Mouse (Mus musculus): Measurements from ENCODE around the gene Hgd.

Gene Hgd

DNA sequence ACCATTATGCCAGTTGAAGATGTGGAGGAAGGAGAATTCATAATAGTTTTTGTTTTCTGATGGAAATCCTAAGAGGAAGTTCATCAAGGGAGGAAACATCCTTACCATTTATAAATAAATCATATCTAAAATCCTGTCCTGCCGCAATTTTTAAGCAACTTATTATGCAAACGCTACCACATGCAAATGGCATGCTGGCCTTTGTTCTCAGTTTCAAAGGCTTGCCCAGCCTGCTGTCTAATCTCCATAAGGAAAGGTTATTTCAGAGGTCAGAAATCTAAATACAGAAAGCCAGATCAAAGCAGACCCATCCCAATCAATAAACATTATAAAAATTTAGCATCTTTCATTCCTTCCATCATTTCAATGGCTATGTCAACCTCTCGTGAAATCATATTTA lies 1.9 kb downstream of the Hgd start:
- no peak for DNase-seq

DNA sequence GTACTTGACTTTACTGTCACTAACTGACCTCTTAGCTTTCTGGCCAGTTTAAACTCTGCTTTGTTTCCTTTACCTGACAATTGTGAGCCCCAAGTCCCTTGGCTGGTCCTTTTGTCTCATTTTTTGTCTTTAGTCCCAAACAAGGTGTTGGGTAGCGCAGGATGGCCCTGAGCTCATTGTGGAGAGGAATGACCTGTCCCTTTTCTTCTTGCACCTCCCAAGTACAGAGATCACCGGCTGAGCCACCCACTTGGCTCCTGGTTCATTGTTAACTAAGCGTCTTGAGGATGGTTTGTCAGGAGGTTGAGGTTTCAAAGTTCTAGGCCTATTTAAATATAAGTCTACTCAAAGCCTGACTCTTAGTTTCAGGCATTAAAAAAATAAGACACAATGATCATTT lies 3.4 kb downstream of the Hgd start:
- no peak for DNase-seq

DNA sequence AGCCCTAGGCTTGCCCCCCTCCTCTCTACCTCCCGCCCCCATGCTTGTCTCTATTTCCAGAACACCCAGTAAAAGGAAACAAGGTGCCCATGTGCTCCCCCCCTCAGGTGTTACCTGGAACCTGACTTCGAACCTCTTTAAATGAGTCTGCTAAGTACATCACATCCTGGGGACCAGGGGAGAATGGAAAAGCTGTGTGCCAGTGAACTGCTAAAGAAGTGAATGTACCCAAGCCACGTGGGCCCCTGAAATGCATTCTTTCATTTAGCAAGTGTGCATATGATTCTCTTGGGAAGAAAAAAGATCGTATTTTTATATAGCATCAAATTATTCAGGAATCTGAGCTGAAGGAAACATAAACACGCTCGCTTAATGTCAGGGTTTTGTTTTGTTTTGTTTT lies 3.8 kb downstream of the Hgd start:
- DNase-seq = no peak

DNA sequence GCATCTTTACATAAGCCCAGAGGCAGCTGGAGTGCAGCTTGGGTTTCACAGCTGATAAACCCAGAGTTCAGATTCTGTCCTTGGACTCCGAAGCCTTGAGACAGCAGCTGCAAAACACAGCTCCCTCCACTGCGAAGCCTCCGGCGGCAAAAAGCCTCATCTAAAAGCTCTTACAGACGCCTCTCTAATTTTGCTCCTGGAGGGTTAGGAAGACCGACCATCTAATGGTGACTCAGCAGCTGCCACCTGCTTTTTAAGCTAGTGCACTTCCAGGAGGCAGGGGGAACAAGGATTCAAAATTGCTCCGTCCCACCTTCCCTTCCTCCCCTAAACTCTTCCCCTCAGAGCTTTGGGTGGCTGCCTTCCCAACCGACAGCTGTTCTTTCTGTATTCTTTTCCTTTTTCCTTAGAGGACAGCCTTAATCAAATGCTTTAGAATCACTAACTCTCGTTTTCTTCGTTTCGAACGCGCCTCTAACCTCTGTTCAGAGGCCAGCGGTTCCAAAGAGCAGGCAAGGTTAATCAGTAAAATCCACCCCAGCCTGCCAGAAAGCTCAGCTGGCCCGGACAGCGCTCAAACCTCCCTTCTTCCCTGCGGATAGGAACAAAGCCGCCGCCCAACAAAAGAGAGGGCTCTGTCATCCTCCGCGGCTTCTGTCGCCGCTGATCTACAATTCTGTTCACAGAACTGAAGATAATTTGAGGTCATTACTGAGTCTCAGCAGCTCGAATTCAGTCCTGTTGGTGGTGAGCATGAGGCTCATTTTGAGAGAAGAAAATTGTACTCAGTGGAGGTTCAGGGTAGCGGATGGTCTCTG lies 4.5 kb downstream of the Hgd start:
- DNase-seq = peak; percentile 45 to 58

DNA sequence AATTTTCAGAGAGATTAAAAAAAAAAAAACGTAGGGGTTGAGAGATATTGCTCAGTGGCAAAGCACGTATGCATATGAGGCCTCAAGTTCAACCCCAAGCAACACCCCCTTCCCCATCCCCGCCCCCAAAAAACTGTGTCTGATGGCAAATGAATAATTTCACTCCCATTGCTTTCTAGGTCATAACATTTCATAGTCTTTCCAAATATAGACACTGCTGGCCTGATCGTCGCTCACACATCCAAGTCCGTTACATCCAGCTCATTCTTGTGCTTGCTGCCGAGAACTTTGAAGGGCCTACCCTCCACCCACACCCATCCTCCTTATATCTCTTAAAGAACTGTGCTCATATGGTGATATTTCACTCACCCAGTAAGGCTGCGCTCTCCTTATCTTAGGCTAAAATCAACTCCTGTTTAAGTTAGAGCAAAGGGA lies 5.2 kb downstream of the Hgd start:
- DNase-seq = no peak

DNA sequence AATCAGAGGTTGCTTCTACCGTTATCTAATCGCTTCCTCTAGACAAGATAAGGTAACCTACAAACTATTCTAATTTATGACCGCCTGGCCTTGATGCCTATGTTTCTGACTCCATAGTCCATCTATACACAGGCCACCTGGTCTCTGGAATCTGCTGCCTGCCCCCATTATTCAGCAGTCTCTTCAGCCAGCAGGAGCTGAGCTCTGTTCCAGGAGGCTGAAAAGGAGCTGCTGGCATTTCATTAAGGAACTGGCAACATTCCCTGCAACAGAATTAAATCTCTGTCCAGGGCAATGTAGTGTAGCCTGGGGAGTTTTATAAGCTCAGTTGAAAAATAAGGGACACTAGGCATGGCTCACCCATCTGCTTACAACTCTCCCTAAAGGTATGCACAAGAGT lies 11.0 kb downstream of the Hgd start:
- peak; percentile 77 to 84 for DNase-seq

DNA sequence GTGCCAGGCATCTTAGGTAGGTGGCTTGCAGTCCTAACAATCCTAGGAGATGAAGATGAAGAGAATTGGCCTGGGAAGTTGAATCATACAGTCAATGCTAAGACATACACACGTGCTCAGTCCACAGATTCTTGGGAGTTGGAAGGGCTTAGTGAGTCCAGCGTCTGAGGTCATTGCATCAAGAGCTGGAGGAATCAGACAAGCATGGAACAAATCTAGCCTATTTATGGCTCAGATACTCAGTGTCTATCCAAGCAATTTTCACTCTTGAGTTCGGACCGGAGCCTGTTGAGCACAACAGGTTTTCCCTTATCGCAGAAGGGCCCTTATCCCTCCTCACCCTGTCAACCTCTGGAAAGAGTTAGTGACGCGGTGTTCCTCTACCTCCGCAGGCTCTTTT lies 11.6 kb downstream of the Hgd start:
- DNase-seq = no peak

DNA sequence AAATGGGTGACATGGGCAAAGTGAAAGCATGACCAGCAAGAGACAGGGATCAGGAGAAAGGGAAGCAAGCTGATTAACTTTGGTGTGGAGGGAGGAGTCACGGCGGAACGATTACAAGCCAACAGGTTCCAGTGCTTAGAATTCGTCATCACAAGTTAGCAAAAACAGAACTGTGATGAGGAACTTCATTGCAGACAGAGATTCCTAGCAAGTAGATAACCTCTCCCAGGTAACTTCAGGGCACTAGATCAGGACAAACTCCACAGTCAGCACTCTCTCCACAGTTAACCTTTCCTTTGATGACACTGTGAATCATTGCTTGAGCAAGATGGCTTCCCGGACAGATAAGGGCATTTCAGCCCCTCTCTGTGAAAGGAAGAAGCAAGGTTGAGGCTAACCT lies 17.5 kb downstream of the Hgd start:
- no peak for DNase-seq

DNA sequence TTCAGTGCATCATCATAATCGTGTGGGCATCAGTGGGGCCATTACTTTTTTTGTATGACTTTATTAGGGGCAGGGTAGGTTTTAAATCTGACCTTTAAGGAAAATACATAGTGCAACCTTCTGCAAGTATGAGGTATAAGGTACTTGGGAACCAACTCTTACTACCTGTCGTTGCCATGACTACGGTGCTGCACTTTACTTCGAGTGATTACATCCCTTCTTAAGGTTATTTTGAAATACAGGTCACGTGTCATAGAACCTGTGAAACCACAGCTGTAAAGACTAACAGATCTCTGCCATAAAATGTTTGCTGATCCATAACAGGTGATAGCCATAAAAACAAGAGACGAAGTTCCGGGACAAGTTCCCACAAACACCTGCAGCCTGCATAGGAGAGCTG lies 18.5 kb downstream of the Hgd start:
- DNase-seq = no peak

DNA sequence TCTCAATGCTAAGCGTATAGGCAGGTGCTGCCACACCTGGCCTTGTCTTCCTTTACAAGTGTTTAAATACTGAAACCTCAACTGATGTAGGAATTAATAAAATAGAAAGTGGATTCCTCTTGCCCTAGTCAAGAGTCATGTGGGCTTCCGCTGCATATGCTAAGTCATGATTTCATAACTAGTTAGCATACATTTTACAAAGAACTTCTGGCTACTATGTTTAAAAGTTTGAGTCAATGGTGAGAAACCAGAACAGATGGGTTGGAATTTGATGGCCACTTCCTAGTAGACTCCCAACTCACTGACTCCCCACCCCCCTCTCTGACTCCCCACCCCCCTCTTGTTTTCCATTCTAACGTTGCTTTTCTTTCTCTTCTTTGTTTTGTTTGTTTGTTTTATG lies 19.4 kb downstream of the Hgd start:
- no peak for DNase-seq

DNA sequence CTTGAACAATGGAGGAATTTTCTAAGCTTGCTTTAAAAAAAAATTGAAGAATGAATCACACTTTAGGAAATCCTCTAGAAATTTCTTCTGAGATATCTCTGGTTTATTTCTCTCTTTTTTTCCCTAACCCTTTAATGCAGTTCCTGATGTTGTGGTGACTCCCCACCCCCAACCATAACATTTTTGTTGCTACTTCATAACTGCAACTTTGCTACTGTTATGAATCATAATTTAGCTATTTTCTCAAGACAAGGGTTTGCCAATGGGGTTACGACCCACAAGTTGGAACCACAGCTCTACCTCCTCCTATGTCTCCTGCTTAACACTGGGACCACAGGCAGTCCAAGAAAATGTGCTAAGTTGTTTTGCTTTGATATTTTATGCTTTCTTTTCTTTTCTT lies 23.5 kb downstream of the Hgd start:
- no peak for DNase-seq

DNA sequence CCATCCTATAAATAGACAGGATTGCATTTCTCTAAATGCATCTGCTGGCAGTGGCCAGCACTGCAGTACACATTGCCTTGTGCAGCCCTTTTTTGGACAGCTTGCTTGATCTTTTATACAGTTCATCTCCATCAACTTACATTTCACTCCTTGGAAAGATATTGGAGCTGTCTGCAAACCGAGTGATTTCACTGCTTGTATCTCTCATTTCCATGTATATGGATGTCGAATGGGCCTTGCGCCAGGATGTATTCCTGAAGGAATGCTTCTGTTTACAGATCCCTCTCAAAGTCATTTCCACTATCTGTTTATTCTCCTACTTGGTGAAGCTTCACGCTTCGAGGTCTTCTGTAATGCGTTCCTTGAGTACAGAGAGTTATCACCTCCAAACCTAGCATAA lies 24.3 kb downstream of the Hgd start:
- no peak for DNase-seq

DNA sequence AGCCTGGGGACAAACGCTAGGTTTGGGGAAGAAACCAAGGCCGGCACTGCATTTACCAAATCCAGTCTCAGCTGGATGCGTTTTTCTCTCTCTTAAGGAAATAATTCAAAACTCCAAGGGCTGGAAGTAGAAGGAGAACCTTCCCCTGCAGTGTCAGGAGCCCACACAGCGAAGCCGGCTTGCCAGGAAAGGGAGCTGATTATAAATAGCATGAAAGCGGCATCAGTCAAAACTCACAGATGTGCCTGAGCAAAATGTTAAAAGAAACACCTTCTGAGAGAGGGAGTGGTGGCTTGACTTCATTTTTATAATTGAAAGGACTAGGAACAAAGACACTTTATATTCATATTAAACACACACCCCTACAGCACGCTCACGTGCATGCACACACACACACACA lies 30.4 kb downstream of the Hgd start:
- no peak for DNase-seq

DNA sequence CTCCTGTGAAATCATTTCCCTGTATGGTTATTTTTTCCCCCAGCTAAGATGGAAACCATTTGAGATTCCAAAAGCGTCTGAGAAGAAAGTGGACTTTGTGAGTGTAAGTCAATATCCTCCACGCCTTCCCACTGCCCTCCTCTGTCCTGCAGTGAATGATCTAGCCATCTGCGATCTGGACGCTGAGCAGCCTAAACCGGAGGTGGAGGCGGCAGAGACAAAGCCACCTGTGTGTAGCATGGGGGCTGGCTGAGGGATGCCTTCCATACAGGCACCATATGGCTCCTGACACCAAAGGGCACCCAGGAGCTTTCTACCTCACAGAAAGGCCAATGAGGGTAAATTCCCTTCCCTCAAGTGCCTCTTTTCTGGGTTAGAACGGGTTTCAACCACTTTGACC lies 31.1 kb downstream of the Hgd start:
- DNase-seq = peak in 1 of 2 experiments; percentile 46

DNA sequence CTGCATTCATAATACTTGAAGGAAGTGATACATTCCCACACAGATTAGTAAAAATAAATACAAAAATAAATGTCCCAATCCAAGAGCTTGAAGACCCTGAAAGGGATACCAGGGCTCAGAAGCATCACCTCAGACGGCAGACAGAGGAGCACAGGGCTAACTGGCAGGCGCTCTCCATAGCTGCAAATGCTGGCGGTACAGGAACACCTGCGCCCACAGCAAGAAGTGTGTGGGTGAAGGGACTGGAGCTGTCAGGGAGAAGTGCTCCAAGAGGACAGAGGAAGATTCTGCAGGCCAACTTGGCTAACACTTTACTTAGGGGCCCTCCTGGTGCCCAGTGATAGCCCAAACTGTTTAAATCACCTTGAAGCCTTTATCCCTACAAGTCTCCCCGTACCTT lies 32.1 kb downstream of the Hgd start:
- DNase-seq = peak in 1 of 2 experiments; percentile 40

DNA sequence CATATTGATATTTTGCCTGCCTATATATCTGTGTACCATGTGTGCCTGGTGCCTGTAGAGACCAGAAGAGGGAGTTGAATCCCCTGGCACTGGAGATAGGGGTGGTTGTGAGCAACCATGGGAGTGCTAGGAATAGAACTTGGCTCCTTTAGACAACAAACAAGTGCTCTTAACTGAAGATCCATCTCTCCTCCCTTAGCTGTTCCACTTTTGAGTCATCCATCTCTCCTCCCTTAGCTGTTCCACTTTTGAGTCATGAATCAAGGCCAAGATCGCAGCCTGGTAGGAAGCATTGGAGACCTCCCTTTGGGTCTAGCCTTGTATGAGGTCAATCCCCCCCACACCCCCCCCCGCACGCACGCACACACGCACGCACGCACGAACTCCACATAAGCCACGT lies 34.6 kb downstream of the Hgd start:
- DNase-seq = no peak

DNA sequence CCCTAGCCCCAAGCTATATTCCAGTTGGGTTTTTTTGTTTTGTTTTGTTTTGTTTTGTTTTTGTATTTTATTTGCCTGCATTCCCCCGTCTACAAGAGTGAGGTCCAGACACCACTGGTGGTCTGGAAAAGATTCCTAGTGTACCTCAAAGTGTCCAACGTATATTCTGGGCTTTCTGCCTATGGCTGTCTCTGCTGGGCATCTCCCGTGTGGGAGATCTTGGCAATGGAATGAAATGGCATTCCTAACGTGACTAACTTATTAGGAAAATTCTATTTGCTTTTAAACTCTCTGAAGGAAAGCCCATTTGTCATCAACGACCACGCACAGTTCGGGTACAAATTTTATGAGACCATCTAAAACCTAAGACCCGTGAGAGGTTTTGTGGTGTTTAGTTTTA lies 35.5 kb downstream of the Hgd start:
- DNase-seq = no peak

DNA sequence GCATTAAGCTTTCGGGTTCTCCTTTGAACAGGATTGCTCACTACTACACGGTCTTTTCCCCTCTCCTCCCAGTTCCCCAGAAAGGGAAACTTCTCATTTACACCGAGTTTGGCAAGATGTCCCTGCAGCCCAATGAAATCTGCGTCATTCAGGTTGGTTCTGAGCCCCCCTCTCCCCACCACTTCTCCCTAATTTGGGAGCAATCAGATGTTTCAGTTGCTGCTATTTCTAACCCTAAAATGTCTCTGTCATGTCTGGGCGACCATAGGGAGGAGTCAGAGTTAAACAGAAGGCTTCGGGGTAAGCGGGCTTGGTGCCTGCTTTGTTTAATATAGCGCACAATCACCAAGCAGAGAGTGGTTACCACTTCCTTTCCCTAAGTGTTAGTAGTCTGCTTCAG lies 36.2 kb downstream of the Hgd start:
- no peak for DNase-seq

DNA sequence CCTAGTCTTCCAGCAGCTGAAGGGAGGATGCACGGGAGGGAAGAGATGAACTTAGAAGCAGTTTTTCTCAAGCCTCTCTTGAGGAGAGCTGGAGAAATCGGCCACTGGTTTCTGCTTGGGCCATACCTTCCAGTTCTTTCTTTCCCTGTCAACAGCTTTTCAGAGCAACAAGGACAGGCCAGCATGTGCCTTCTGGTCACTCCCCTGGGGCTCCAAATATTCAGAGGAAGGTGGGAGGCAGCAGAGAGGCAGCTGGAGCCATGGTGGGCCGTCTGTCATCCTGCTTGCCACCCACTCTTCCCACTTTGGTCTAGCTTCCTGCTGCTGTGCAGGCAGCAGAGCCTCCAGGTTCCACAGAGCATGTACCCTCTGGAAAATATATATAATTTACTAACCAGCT lies 37.7 kb downstream of the Hgd start:
- peak; percentile 43 to 55 for DNase-seq

DNA sequence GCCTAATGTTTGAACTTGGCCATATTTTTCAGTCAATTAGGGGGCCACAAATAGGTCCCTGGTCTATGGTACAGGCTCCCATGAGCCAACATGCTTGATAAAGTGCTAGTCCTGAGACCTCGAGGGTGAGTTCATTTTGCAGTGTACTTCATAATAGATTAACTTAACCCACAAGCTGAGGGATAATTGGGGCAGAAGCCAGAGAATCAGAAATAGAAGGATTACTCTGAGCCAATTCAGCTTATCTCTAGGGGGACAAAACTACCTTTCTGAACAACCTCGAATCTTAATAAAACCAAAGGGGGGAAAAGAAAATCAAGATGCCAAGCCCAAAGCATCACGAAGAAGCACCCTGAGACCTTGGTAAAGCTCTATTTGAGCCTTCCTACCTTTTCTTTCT lies 42.5 kb downstream of the Hgd start:
- no peak for DNase-seq

DNA sequence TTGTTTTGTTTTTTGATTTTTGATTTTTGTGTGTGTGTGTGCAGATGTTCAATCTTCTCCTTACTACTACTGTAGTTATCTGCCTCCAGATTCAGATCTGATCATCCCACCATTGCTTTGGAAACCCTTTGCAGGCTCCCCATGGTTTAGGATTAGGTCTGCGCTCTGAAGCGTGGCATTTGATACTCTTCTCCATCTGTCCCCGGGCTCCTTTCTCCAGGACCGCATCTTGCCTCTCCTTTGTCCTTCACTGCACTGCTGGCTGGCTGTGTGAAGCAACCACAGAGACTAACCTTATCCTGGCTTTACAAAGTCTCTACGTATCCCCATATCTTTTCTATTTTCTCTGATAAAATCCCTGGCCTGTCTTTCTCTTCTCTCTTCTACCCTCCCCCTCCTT lies 43.0 kb downstream of the Hgd start:
- peak; percentile 65 for DNase-seq

DNA sequence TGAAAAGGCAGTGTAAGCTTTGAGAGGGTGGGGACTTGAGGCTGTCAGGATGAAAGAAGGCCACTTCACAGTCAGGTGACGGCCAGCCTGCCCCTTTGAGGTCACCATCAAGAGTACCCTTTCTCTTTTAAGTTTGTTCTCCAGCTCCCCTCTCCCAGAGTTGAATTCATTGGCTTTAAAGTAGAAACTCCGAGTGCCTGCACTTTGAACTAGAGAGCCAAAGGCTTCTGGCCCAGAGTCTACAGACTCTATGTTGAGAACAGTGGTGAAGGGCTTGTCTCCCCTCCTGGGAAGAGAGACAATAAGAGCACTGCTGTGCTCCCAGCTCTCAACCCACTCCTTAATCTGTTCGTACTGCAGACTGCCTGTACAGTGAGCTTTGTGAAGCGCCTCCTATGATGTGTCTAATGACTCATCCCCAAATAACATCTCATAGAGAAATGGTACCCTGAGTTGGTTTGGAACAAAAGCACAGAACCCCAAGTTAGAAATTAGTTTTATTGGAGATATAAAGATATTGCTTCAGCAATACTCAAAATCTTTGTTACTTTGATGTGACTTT lies 46.5 kb downstream of the Hgd start:
- DNase-seq = no peak

DNA sequence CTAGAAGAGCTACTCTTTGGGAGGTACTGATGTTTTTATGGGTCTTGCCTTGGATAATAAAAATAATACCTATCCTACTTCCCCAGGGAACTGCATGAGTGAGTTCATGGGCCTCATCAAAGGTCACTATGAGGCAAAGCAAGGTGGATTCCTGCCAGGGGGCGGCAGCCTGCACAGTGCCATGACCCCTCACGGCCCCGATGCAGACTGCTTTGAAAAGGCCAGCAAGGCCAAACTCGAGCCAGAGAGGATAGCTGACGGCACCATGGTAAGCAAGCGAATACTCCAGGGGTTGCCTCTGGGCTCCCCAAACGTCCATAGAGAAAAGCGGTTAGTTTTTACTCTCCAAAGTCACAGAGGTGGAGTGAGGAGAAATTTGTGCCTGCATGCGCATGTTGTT lies 48.4 kb downstream of the Hgd start:
- no peak for DNase-seq

DNA sequence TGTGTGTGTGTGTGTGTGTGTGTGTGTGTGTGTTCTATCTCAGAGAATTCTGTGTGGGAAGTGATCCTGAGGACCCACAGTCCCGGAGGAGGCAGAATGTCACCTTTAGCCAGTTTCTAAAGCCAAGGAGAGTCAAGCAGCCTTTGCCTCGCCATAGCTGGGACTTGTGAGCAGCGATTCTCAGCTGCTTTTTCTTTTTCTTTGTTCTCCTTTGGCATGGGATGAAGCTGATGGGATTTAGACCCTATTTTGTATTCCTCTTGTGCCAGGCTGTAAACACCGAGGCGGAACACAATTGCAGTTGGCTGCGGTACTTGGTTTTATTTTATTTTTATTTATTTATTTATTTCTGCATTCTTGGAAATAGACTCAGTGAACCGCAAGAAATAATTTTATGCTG lies 49.1 kb downstream of the Hgd start:
- no peak for DNase-seq

DNA sequence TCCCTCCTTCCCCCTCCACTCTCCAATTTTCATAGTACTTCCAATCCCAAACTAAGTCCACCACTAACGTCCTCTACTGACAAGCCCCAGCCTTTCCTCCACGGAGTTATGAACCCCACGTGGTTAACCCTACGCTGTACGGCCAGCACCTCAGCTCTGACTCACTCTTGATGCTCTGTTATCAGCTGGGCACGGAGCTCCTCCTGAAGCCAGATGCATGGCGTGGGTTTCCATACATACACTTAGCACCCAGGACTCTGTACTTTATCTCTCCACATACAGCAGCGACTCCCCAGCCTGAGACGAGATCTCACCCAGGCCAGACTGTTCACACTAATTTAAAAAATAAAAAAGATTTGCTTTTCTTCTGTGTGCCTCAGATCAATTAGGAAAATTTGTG lies 54.6 kb downstream of the Hgd start:
- DNase-seq = no peak
